Mouse (Mus musculus) midbrain, postnatal 0 days (tissue): ENCODE results near the gene Gm3336. TPM values are rescaled to one million over a fixed set of nuclear protein-coding genes. Genes with fewer than 3 reads are reported as not detected.
A peak's percentile ranks its signal among the peaks of the same experiment; 100 is the strongest.

Experiments used
- ATAC-seq: fragments of 200-750 bp; cut with Nextera tagmentation; 2 replicates; pipeline ENCODE4 v1.8.0; 2017; ENCODE audit warnings: moderate number of reproducible peaks, mild to moderate bottlenecking, moderate TSS enrichment, moderate library complexity; ENCODE audit not compliant: low FRiP score
- DNase-seq: peaks from one replicate; pipeline ENCODE4 v3.0.0-alpha.2; 2015; ENCODE audit warnings: low spot score
- H3K27ac ChIP-seq: fragments of 300-500 bp; sonication (generic); 2 replicates; pipeline ENCODE4 v1.5.1; 2014; ENCODE audit warnings: low read depth, mild to moderate bottlenecking, low read length, mixed read lengths
- H3K27me3 ChIP-seq: fragments of 300-500 bp; sonication (generic); 2 replicates; pipeline ENCODE4 v1.6.1; 2014; ENCODE audit warnings: low read length, control low read depth, mixed read lengths; ENCODE audit not compliant: insufficient read depth
- H3K36me3 ChIP-seq: fragments of 300-500 bp; sonication (generic); 2 replicates; pipeline ENCODE4 v1.6.1; 2014; ENCODE audit warnings: low read length, control low read depth, mixed read lengths; ENCODE audit not compliant: insufficient read depth
- H3K4me1 ChIP-seq: fragments of 300-500 bp; sonication (generic); 2 replicates; pipeline ENCODE4 v1.6.1; 2014; ENCODE audit warnings: mild to moderate bottlenecking, control low read depth, antibody characterized with exemption, low read length, mixed read lengths; ENCODE audit not compliant: insufficient read depth
- H3K4me2 ChIP-seq: fragments of 300-500 bp; sonication (generic); 2 replicates; pipeline ENCODE4 v1.6.1; 2014; ENCODE audit warnings: low read depth, mild to moderate bottlenecking, low read length, mixed read lengths; ENCODE audit not compliant: poor library complexity, severe bottlenecking
- H3K4me3 ChIP-seq: fragments of 300-500 bp; sonication (generic); 2 replicates; pipeline ENCODE4 v1.5.1; 2014; ENCODE audit warnings: low read depth, mild to moderate bottlenecking, low read length, moderate library complexity
- H3K9ac ChIP-seq: fragments of 300-500 bp; sonication (generic); replicated peaks from 2 replicates; pipeline ENCODE4 v1.6.1; 2014; ENCODE audit warnings: mild to moderate bottlenecking, low read length, moderate library complexity, mixed read lengths; ENCODE audit not compliant: poor library complexity, severe bottlenecking
- H3K9me3 ChIP-seq: fragments of 300-500 bp; sonication (generic); 2 replicates; pipeline ENCODE4 v1.6.1; 2016; ENCODE audit warnings: low read length, control low read depth
- CTCF ChIP-seq: IDR thresholded peaks from 2 replicates; pipeline ENCODE4 v1.5.1; 2016; ENCODE audit warnings: antibody characterized with exemption, mild to moderate bottlenecking
- WGBS: fragments of 180-500 bp; shearing (Covaris S2); extraction: QIAGEN DNeasy Blood & Tissue Kit; methylation state at CpG from one replicate; pipeline ENCODE4 v1.1.7; 2014; 5-methylcytosine and 5-hydroxymethylcytosine counted together
- polyA plus RNA-seq: library from polyadenylated mRNA; unstranded; fragments of >200 nt; fragmentation: Nextera tagmentation; extraction: Ambion mirVana; gene quantifications from 2 replicates; pipeline ENCODE4 v1.2.1, GENCODE M21; 2015
- total RNA-seq: library from RNA; depleted of rRNA; stranded (reverse); fragments of >200 nt; gene quantifications from 2 replicates; pipeline ENCODE4 v1.2.3, GENCODE M21; 2014

Gm3336 gene
- total and polyA plus RNA-seq, 2 experiments from 2014 or later = not detected

GRCm38 (mm10) chr8:70699834-70700554, 18.3 kb upstream of the Gm3336 start:
- ATAC-seq (peak; percentile 15; the same call in 1 of the 2 replicates), DNase-seq (peak; percentile 91)
- Histone ChIP-seq H3K4me1 (peaks cover 16% of the 10 kb centered on the region), H3K9ac (peak overlapping the region; percentile 97), H3K36me3 (no peaks in the 10 kb centered on the region), H3K9me3 (no peaks in the 10 kb centered on the region), H3K27me3 (no peaks in the 10 kb centered on the region), H3K27ac (peak overlapping the region; percentile 97), H3K4me3 (peak overlapping the region; percentile 92), H3K4me2 (peak overlapping the region; percentile 64)
- no peak for TF ChIP-seq CTCF
- under 1% methylated on average over 58 of the region's 59 CpGs for WGBS

GRCm38 (mm10) chr8:70700555-70700922, 17.8 kb upstream of the Gm3336 start:
- peak; percentile 87 for TF ChIP-seq CTCF
- peak overlapping the region; percentile 92 for H3K4me3 ChIP-seq
- DNase-seq (peak; percentile 95), ATAC-seq (peak; percentile 26)
- peak overlapping the region; percentile 97 for H3K9ac ChIP-seq
- H3K27me3 ChIP-seq = no peaks in the 10 kb centered on the region
- peak overlapping the region; percentile 64 for H3K4me2 ChIP-seq
- no peaks in the 10 kb centered on the region for H3K9me3 ChIP-seq
- H3K4me1 ChIP-seq = peaks cover 16% of the 10 kb centered on the region
- WGBS = under 1% methylated on average over 18 of the region's 20 CpGs
- H3K36me3 ChIP-seq = no peaks in the 10 kb centered on the region
- peak overlapping the region; percentile 97 for H3K27ac ChIP-seq

GRCm38 (mm10) chr8:70701048-70701981, 17.0 kb upstream of the Gm3336 start:
- Histone ChIP-seq H3K4me3 (peak overlapping the region; percentile 92), H3K4me1 (peaks cover 16% of the 10 kb centered on the region), H3K36me3 (no peaks in the 10 kb centered on the region), H3K9me3 (no peaks in the 10 kb centered on the region), H3K9ac (peak overlapping the region; percentile 37; the same call in 1 of the 2 replicates), H3K27me3 (no peaks in the 10 kb centered on the region), H3K4me2 (peak overlapping the region; percentile 64), H3K27ac (peak overlapping the region; percentile 97; the same call in 1 of the 2 replicates)
- ATAC-seq = no peak
- TF ChIP-seq CTCF = no peak
- 50% methylated on average over 10 of the region's 10 CpGs for WGBS
- DNase-seq = no peak

GRCm38 (mm10) chr8:70701982-70702841, 16.1 kb upstream of the Gm3336 start:
- ATAC-seq = no peak
- H3K27me3 ChIP-seq = no peaks in the 10 kb centered on the region
- H3K9me3 ChIP-seq = no peaks in the 10 kb centered on the region
- peaks cover 10% of the 10 kb centered on the region for H3K4me1 ChIP-seq
- WGBS = 87% methylated on average over 2 of the region's 2 CpGs
- DNase-seq = no peak
- H3K9ac ChIP-seq = no peak overlapping the region
- no peak for TF ChIP-seq CTCF
- peak overlapping the region; percentile 92; the same call in 1 of the 2 replicates for H3K4me3 ChIP-seq
- no peak overlapping the region for H3K27ac ChIP-seq
- H3K4me2 ChIP-seq = peak overlapping the region; percentile 64
- H3K36me3 ChIP-seq = no peaks in the 10 kb centered on the region

GRCm38 (mm10) chr8:70702842-70703182, 15.5 kb upstream of the Gm3336 start:
- Histone ChIP-seq H3K9ac (no peak overlapping the region), H3K36me3 (no peaks in the 10 kb centered on the region), H3K9me3 (no peaks in the 10 kb centered on the region), H3K27ac (no peak overlapping the region), H3K4me2 (peak overlapping the region; percentile 20; the same call in 1 of the 2 replicates), H3K4me1 (peaks cover 10% of the 10 kb centered on the region), H3K4me3 (no peak overlapping the region), H3K27me3 (no peaks in the 10 kb centered on the region)
- WGBS = 82% methylated on average over 3 of the region's 3 CpGs
- no peak for TF ChIP-seq CTCF
- ATAC-seq (no peak), DNase-seq (no peak)
